Mouse (Mus musculus): ENCODE data around the gene Cutal.

DNA sequence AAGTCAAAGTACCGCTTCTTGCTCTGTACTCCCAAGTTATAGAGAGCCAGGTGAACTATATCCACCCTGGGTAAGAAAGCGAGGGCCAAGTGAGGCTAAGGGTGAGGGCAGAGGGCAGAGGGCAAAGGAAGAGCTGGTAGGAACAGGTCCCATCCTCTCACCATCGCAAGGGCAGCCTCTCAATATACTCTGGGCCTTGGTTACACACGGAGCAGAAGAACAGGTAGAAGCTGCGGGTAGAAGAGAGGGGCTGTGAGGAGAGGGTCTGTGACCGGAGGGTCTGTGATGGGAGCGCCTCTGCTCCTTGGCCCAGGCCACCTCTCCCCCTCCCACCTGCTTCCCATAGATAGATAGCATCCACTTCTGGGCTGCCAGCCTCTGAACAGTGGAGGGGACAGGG, 29.0 kb downstream of the Cutal start:
- TF ChIP-seq POLR2A (IDR thresholded peaks at IDR 0.05; ENCODE audit: insufficient read depth, low read depth, low read length), result no peak
- TF ChIP-seq CTCF (IDR thresholded peaks at IDR 0.05; ENCODE audit: insufficient read depth, low read depth, low read length), result no peak
